Mouse (Mus musculus): ENCODE data around the gene Eif3c.

Eif3c gene

GRCm38 (mm10) chr7:126556635-126557034 lies 9.6 kb downstream of the Eif3c start:
- in situ Hi-C loops (cut with MboI, MseI), result no loop called here

GRCm38 (mm10) chr7:126554796-126555195 lies 11.4 kb downstream of the Eif3c start:
- in situ Hi-C loops (cut with MboI, MseI), result no loop called here

GRCm38 (mm10) chr7:126545631-126546030 lies 20.6 kb downstream of the Eif3c start:
- in situ Hi-C loops (cut with MboI, MseI), result loop anchor here (5.0 kb wide), 1 partner anchor 772 kb away; no protein-coding TSS in a partner anchor

- in situ Hi-C loops (cut with MboI, MseI), result no loop called here
Measured at GRCm38 (mm10) chr7:126541661-126542060, 24.6 kb downstream of the Eif3c start.

- in situ Hi-C loops (cut with MboI, MseI), result no loop called here
Measured at GRCm38 (mm10) chr7:126537820-126538585, 28.2 kb downstream of the Eif3c start.

GRCm38 (mm10) chr7:126536466-126536865 lies 29.7 kb downstream of the Eif3c start:
- in situ Hi-C loops (cut with MboI, MseI), result no loop called here

- in situ Hi-C loops (cut with MboI, MseI), result no loop called here
Measured at GRCm38 (mm10) chr7:126535766-126536165, 30.4 kb downstream of the Eif3c start.

- in situ Hi-C loops (cut with MboI, MseI), result no loop called here
Measured at GRCm38 (mm10) chr7:126533434-126533833, 32.8 kb downstream of the Eif3c start.

- in situ Hi-C loops (cut with MboI, MseI), result loop anchor here (5.0 kb wide), 1 partner anchor 121 kb away; no protein-coding TSS in a partner anchor
Measured at GRCm38 (mm10) chr7:126528166-126528577, 38.0 kb downstream of the Eif3c start.

GRCm38 (mm10) chr7:126523316-126523715 lies 42.9 kb downstream of the Eif3c start:
- in situ Hi-C loops (cut with MboI, MseI), result no loop called here

- in situ Hi-C loops (cut with MboI, MseI), result no loop called here
Measured at GRCm38 (mm10) chr7:126519513-126519912, 46.7 kb downstream of the Eif3c start.

GRCm38 (mm10) chr7:126518261-126518941 lies 47.8 kb downstream of the Eif3c start:
- in situ Hi-C loops (cut with MboI, MseI), result no loop called here

- in situ Hi-C loops (cut with MboI, MseI), result no loop called here
Measured at GRCm38 (mm10) chr7:126511287-126511686, 54.9 kb downstream of the Eif3c start.

GRCm38 (mm10) chr7:126507126-126507778 lies 59.0 kb downstream of the Eif3c start:
- in situ Hi-C loops (cut with MboI, MseI), result no loop called here

- in situ Hi-C loops (cut with MboI, MseI), result no loop called here
Measured at GRCm38 (mm10) chr7:126504913-126505312, 61.3 kb downstream of the Eif3c start.

- in situ Hi-C loops (cut with MboI, MseI), result no loop called here
Measured at GRCm38 (mm10) chr7:126503273-126503878, 62.8 kb downstream of the Eif3c start, which contains the start of gene Atxn2l. Gene Atxn2l, minus strand, starts transcription at chr7:126503437.

- in situ Hi-C loops (cut with MboI, MseI), result no loop called here
Measured at GRCm38 (mm10) chr7:126502751-126503150, 63.5 kb downstream of the Eif3c start.

- in situ Hi-C loops (cut with MboI, MseI), result no loop called here
Measured at GRCm38 (mm10) chr7:126502023-126502741, 64.0 kb downstream of the Eif3c start.

- in situ Hi-C loops (cut with MboI, MseI), result no loop called here
Measured at GRCm38 (mm10) chr7:126501684-126502022, 64.6 kb downstream of the Eif3c start.

GRCm38 (mm10) chr7:126499416-126499815 lies 66.8 kb downstream of the Eif3c start:
- in situ Hi-C loops (cut with MboI, MseI), result loop anchor here (5.0 kb wide), 1 partner anchor 63 kb away; no protein-coding TSS in a partner anchor

GRCm38 (mm10) chr7:126497966-126498365 lies 68.2 kb downstream of the Eif3c start:
- in situ Hi-C loops (cut with MboI, MseI), result loop anchor here (5.0 kb wide), 1 partner anchor 64 kb away; no protein-coding TSS in a partner anchor
